Mouse (Mus musculus) liver, embryonic 11.5 days (tissue): ENCODE results near the gene Gm5426. TPM values are rescaled to one million over a fixed set of nuclear protein-coding genes. Genes with fewer than 3 reads are reported as not detected.
A peak's percentile ranks its signal among the peaks of the same experiment; 100 is the strongest.

Experiments used
- ATAC-seq: fragments of 200-750 bp; cut with Nextera tagmentation; replicated peaks from 2 replicates; pipeline ENCODE4 v1.8.0; 2017; ENCODE audit warnings: moderate number of reproducible peaks, mild to moderate bottlenecking, moderate TSS enrichment, moderate library complexity; ENCODE audit not compliant: low FRiP score
- DNase-seq: peaks from one replicate; pipeline ENCODE4 v3.0.0-alpha.2; 2017; ENCODE audit warnings: low spot score
- H3K27ac ChIP-seq: fragments of 300-500 bp; sonication (generic); 2 replicates; pipeline ENCODE4 v1.5.1; 2014; ENCODE audit warnings: mild to moderate bottlenecking, low read depth, low read length, control low read depth
- H3K27me3 ChIP-seq: fragments of 300-500 bp; sonication (generic); replicated peaks from 2 replicates; pipeline ENCODE4 v1.6.1; 2014; ENCODE audit warnings: low read length, mixed read lengths; ENCODE audit not compliant: control insufficient read depth, insufficient read depth
- H3K36me3 ChIP-seq: fragments of 300-500 bp; sonication (generic); 2 replicates; pipeline ENCODE4 v1.6.1; 2014; ENCODE audit warnings: mild to moderate bottlenecking, low read length, moderate library complexity, mixed read lengths; ENCODE audit not compliant: control insufficient read depth, insufficient read depth
- H3K4me1 ChIP-seq: fragments of 300-500 bp; sonication (generic); replicated peaks from 2 replicates; pipeline ENCODE4 v1.6.1; 2014; ENCODE audit warnings: low read length, mixed read lengths; ENCODE audit not compliant: control insufficient read depth, insufficient read depth
- H3K4me2 ChIP-seq: fragments of 300-500 bp; sonication (generic); 2 replicates; pipeline ENCODE4 v1.6.1; 2014; ENCODE audit warnings: mild to moderate bottlenecking, control low read depth, moderate library complexity
- H3K4me3 ChIP-seq: fragments of 300-500 bp; sonication (generic); 2 replicates; pipeline ENCODE4 v1.5.1; 2014; ENCODE audit warnings: low read depth, low read length, control low read depth
- H3K9ac ChIP-seq: fragments of 300-500 bp; sonication (generic); 2 replicates; pipeline ENCODE4 v1.6.1; 2014; ENCODE audit warnings: low read depth, low read length, control low read depth
- H3K9me3 ChIP-seq: fragments of 300-500 bp; sonication (generic); 2 replicates; pipeline ENCODE4 v1.6.1; 2016; ENCODE audit warnings: low read length, inconsistent platforms, mixed read lengths; ENCODE audit not compliant: control insufficient read depth
- WGBS: fragments of 180-500 bp; shearing (Covaris S2); extraction: QIAGEN DNeasy Blood & Tissue Kit; methylation state at CpG from one replicate; pipeline ENCODE4 v1.1.7; 2014; 5-methylcytosine and 5-hydroxymethylcytosine counted together
- polyA plus RNA-seq: library from polyadenylated mRNA; unstranded; fragments of >200 nt; fragmentation: Nextera tagmentation; extraction: Ambion mirVana; gene quantifications from 2 replicates; pipeline ENCODE4 v1.2.1, GENCODE M21; 2014

Gene Gm5426
- polyA plus RNA-seq, 1 experiment from 2014 or later = not detected

DNA sequence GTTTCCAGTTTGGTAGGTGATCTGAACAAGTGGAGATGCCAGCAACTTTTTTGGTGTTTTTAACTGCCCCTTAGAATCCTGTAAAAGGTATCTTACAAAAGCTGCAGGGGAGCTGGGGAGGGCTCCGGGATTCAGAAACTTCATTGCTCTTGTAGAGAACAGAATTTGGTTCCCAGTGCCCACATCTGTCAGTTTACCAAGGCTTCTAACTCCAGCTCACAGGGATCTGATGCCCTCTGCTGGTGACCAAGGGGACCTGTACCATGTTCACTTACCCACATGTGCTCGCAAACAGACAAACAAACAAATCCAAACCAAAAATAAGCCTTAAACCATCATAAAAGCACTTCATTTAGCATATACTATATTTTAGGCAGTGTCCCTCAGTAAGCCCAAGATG lies 31.3 kb upstream of the Gm5426 start:
- no peak for DNase-seq
- no peaks in the 10 kb centered on the region for H3K36me3 ChIP-seq
- no peak overlapping the region; the same call in 1 of the 2 replicates for H3K27ac ChIP-seq
- peak; percentile 70 for ATAC-seq
- H3K9ac ChIP-seq = no peak overlapping the region
- WGBS = 69% methylated on average over 2 of the region's 2 CpGs
- H3K4me3 ChIP-seq = no peak overlapping the region
- no peaks in the 10 kb centered on the region for H3K9me3 ChIP-seq
- peaks cover 4% of the 10 kb centered on the region; the same call in 1 of the 2 replicates for H3K4me1 ChIP-seq
- no peaks in the 10 kb centered on the region for H3K27me3 ChIP-seq
- peak overlapping the region; percentile 21; the same call in 1 of the 2 replicates for H3K4me2 ChIP-seq

- H3K36me3 ChIP-seq = no peaks in the 10 kb centered on the region
- H3K9me3 ChIP-seq = no peaks in the 10 kb centered on the region
- no peak overlapping the region for H3K4me3 ChIP-seq
- H3K4me2 ChIP-seq = no peak overlapping the region
- no peak overlapping the region for H3K27ac ChIP-seq
- no peak for DNase-seq
- no peak overlapping the region for H3K9ac ChIP-seq
- H3K27me3 ChIP-seq = no peaks in the 10 kb centered on the region
- H3K4me1 ChIP-seq = peaks cover 4% of the 10 kb centered on the region; the same call in 1 of the 2 replicates
- WGBS = 56% methylated on average over 4 of the region's 4 CpGs
- ATAC-seq = no peak
Observed at GRCm38 (mm10) chr10:96106972-96107720, 29.3 kb upstream of the Gm5426 start.

GRCm38 (mm10) chr10:96107825-96108224 lies 28.6 kb upstream of the Gm5426 start:
- ATAC-seq (no peak), DNase-seq (no peak)
- Histone ChIP-seq H3K9me3 (no peaks in the 10 kb centered on the region), H3K4me2 (no peak overlapping the region), H3K27ac (no peak overlapping the region), H3K27me3 (no peaks in the 10 kb centered on the region), H3K4me3 (no peak overlapping the region), H3K36me3 (no peaks in the 10 kb centered on the region), H3K4me1 (peaks cover 4% of the 10 kb centered on the region; the same call in 1 of the 2 replicates), H3K9ac (no peak overlapping the region)
- 63% methylated on average over 1 of the region's 1 CpGs for WGBS

- ATAC-seq (no peak), DNase-seq (no peak)
- Histone ChIP-seq H3K4me1 (no peaks in the 10 kb centered on the region), H3K4me2 (no peak overlapping the region), H3K36me3 (no peaks in the 10 kb centered on the region), H3K27ac (no peak overlapping the region), H3K4me3 (no peak overlapping the region), H3K9ac (no peak overlapping the region), H3K9me3 (no peaks in the 10 kb centered on the region), H3K27me3 (no peaks in the 10 kb centered on the region)
- WGBS = 73% methylated on average over 3 of the region's 3 CpGs
Observed at GRCm38 (mm10) chr10:96115325-96115724, 21.1 kb upstream of the Gm5426 start.

GRCm38 (mm10) chr10:96120821-96121220 lies 15.6 kb upstream of the Gm5426 start:
- WGBS = 88% methylated on average over 2 of the region's 2 CpGs
- no peak overlapping the region for H3K9ac ChIP-seq
- no peak for DNase-seq
- no peak overlapping the region for H3K4me3 ChIP-seq
- ATAC-seq = no peak
- no peaks in the 10 kb centered on the region for H3K9me3 ChIP-seq
- H3K27me3 ChIP-seq = no peaks in the 10 kb centered on the region
- no peaks in the 10 kb centered on the region; the same call in 1 of the 2 replicates for H3K4me1 ChIP-seq
- no peak overlapping the region for H3K27ac ChIP-seq
- no peak overlapping the region for H3K4me2 ChIP-seq
- no peaks in the 10 kb centered on the region for H3K36me3 ChIP-seq

DNA sequence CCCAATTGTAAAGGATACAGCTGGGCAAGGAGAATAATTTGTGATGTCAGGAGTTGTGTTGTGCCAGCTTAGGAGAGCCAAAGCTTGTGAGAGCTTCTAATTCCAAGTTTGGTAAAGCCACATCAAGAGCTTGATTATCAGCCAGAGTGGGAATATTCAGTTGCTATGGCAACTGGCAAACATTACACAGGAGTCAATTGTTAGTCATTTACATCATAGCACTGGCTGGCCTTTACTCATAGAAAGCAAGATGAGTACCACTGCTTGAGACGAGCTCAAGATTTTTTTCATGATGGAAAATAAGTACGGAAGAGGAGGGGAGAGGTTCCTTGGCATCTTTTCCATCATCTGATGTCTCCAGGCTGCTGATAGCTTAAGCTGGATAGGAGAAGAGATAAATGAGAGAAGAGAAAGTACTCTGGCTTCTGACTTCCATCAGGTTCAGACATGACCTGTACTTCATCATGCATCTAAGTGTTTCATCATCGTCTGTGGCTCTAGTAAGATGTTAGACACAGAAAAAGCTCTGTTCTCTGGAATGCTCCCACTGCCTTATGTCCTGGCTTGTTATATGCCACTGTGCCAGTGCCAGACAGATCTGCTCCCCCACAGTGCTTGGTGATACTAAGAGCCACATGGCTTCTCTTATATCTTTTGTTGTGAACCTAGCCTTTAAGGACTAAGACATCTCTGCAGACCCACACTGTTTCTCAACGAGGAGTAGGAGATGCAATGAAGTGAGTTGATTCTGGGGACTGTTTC lies 15.0 kb upstream of the Gm5426 start:
- WGBS = 71% methylated on average over 4 of the region's 4 CpGs
- no peaks in the 10 kb centered on the region; the same call in 1 of the 2 replicates for H3K4me1 ChIP-seq
- H3K4me3 ChIP-seq = no peak overlapping the region
- ATAC-seq (no peak), DNase-seq (no peak)
- H3K27ac ChIP-seq = no peak overlapping the region
- H3K9me3 ChIP-seq = no peaks in the 10 kb centered on the region
- no peak overlapping the region for H3K4me2 ChIP-seq
- no peak overlapping the region for H3K9ac ChIP-seq
- H3K36me3 ChIP-seq = no peaks in the 10 kb centered on the region
- no peaks in the 10 kb centered on the region for H3K27me3 ChIP-seq

DNA sequence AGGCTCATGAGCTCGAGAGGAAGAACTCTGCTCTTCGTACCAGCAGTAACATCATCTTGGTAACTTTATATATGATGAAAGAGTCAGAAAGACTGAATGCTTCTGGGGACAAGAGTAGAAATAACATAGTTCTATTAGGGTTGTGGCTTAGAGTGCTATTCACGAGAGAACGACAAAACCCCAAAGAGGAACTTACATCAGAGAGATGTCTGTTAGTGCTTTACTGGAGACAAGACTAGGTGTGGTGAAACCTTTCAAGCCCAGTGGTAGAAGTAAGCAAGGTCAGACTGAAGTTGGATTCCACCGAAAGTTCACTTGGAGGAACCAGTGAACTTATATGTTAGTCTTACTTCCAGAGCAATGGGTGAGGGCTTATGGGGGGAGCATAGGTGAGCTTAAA lies 12.5 kb upstream of the Gm5426 start:
- no peak for ATAC-seq
- Histone ChIP-seq H3K9ac (no peak overlapping the region), H3K4me1 (no peaks in the 10 kb centered on the region; the same call in 1 of the 2 replicates), H3K9me3 (no peaks in the 10 kb centered on the region), H3K27ac (no peak overlapping the region), H3K27me3 (no peaks in the 10 kb centered on the region), H3K4me2 (no peak overlapping the region), H3K36me3 (no peaks in the 10 kb centered on the region), H3K4me3 (no peak overlapping the region)
- WGBS = 63% methylated on average over 5 of the region's 5 CpGs
- DNase-seq = no peak

- Histone ChIP-seq H3K9ac (no peak overlapping the region), H3K27me3 (no peaks in the 10 kb centered on the region), H3K4me1 (no peaks in the 10 kb centered on the region; the same call in 1 of the 2 replicates), H3K9me3 (no peaks in the 10 kb centered on the region), H3K4me3 (no peak overlapping the region), H3K27ac (no peak overlapping the region), H3K36me3 (no peaks in the 10 kb centered on the region), H3K4me2 (no peak overlapping the region)
- WGBS = 49% methylated on average over 1 of the region's 1 CpGs
- ATAC-seq (peak; percentile 64; the same call in 1 of the 2 replicates), DNase-seq (no peak)
Observed at GRCm38 (mm10) chr10:96124290-96124689, 12.1 kb upstream of the Gm5426 start.
